Mouse (Mus musculus) cerebellum, adult 9-11 months (tissue): ENCODE measurements around the gene Klhl22.

ENCODE experiments used
- DNase-seq: peaks from one replicate; pipeline ENCODE4 v3.0.0; 2022

Gene Klhl22

DNA sequence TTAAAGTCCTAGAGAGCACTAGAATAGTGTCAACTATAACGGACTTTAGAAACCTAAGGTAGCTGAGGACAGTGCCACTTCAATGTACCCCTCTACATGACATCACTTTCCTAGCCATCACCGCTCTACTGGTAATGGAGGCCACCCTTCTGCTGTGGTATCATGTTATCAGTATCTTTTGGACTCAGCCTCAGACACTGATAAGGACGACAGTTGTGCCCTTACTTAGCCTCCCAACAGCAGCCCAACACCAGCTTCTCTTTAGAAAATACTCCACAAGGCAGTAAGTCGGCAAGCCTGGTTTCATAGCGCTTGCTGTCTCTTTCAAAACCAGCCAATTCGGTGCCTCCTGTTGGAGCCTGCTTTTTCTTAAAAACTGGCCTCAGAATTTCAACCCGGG is 75.1 kb downstream of the Klhl22 start:
- no peak for DNase-seq

DNA sequence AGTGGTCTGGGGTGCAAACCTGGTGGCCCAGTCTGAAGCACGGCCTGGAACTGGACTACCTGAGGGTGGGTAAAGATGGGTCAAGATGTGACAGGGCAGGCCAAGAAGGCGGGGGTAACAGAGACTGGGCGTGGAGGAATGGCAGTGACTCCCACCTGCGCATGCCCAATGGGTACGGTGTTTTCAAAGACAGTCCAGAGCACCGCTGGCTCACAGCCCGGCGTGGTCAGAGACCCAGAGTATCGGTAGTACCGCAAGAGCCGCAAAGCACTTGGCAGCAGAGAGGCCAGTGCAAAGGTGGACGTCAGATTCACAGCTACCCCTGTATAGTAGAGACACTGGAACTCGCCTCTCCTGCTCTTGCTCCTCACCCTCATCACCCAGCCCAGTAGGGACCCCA is 76.1 kb downstream of the Klhl22 start:
- DNase-seq = peak; percentile 63

DNA sequence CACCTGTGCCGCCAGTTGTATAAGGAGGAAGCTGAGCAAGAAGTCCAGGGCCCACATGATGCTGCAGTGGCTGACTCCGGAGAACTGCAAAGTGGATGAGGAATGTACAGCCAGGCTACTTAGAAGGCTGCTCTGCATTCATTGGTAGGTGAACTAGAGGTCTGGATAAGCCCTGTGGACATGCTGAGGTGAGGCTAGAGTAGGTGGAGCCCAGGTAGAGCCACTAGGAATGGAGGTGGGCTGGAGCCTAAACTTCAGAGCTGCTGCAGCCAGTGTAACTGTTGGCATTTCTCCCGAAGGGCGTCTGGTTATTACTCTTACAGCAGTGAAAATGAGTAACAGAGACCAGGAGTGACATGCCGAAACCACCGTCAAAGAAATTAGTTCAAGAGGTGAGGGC is 78.6 kb downstream of the Klhl22 start, which contains the start of gene Car15:
TSS of gene Car15 (minus strand) at position 314 of the 400 bp plus-strand sequence.
- DNase-seq = peak; percentile 24

DNA sequence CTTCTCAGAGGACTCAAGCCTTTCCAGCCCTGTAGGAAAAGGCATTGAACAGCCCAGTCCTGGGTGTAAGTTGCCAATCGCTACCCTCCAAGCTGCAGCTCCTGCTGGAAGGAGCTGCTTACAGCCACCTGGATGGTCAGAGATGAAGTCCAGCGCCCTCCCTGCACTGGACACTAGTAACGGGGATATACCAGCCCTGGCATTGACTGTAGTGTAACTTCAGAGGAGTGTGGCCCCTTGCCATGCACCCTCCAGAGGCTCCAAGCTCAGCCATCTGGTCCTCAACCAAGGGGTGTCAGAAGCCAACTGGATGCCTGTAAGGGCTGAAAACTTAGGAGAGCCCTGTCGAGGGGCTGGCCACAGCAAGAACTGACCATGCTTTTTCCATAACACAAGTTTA is 80.6 kb downstream of the Klhl22 start:
- peak; percentile 86 for DNase-seq

DNA sequence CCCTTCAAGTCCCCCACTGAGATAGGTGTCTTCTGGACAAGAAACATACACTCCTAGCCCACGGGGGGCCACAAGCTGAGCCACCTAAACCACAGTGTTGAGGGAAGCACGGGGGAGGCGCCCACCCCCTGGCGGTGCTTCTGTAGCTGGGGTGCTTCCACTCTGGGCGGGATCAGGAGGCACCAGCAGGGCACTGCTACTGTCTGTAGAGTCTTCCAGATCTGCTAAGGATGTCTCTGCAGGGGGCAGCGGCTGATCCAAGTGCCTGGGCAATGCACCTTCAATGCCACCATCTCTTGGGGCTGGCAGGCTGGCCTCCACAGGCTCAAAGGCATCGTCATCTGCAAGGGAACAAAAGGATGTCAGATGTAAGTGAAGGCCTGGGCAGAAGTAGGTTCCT is 83.0 kb downstream of the Klhl22 start:
- peak; percentile 71 for DNase-seq
